Mouse (Mus musculus): ENCODE results near the gene Cited2. TPM values are rescaled to one million over a fixed set of nuclear protein-coding genes. Genes with fewer than 3 reads are reported as not detected.

Cited2 gene
- total and polyA plus RNA-seq, 2 experiments from 2014 or later = 48.2 to 107 TPM

DNA sequence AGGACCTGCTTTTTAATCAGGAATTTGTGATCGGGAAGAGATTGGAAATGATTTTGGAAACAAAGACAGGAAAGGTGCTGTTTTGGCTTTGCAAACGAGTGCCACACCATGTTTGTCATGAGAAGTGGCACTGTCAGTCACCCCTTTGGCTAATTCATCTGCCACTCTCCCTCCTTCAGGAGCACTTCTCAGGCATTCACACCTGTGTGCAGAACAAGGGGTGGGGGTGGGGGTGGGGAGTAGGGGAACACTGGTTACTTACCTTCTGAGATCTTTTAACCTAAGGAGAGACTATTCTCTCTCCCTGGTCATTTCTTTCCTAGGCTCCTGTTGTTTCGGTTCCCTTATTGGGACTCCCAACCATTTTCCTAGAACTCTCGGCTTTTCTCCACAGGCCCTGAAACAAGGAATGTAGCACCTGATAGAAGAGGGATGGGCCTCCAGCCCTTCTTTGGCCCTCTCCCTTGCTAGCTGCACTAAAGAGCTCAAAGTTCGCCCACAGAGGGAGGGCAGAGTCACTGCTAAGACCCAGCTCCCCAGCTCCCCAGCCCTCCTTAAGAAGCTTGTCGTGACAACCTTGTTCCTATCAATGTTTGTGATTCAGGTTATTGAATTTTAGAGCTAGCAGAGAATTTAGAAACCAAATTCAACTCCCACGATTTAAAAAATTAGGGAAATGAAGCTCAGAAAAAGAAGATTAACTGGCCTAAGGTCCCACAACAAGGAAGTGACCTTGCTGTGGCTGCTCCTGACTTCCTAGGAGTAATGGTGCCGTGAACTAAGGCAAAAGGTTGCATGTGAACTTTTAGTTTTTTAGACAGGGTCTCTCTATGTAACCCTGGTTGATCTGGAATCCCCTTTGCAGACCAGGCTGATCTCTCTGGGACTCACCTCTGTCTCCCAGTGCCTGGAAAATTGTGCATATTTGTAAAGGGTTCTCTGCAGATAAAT lies 42.3 kb upstream of the Cited2 start:
- WGBS = 84% methylated on average over 8 of the region's 8 CpGs
- no peak for DNase-seq (ENCODE audit: low spot score)

DNA sequence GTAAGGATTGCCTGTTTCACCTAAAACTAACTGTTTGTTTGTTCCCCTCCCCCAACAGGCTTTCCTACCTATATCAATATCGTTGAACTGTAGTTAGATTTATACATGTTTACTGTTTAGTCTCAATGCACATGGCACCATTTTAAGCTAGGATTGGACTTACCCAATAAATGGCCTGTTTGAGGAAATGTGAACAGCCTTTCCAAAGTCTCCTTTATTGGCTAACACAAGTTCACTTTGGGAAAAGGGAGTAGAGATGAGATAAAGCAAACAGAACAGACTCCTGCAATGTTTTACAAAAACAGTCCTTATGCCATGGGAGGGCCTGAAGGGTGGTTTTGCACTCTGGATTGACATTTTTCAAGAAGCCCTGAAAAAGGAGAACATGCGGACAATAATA lies 41.6 kb upstream of the Cited2 start:
- 94% methylated on average over 2 of the region's 2 CpGs for WGBS
- Histone ChIP-seq H3K4me2 (ENCODE audit: low read depth, low read length, poor library complexity, severe bottlenecking) (no peak overlapping the region), H3K4me1 (ENCODE audit: insufficient read depth, low read length) (no peaks in the 10 kb centered on the region), H3K27me3 (ENCODE audit: insufficient read depth, low read length) (no peaks in the 10 kb centered on the region), H3K27ac (ENCODE audit: low read depth, low read length) (no peak overlapping the region), H3K9me3 (ENCODE audit: low read length) (no peaks in the 10 kb centered on the region), H3K36me3 (ENCODE audit: insufficient read depth, low read length) (no peaks in the 10 kb centered on the region), H3K9ac (replicated peaks; ENCODE audit: low read length, poor library complexity, severe bottlenecking) (no peak overlapping the region), H3K4me3 (ENCODE audit: low read depth, low read length) (no peak overlapping the region)
- no peak for DNase-seq (ENCODE audit: low spot score)
- TF ChIP-seq CTCF (IDR thresholded peaks at IDR 0.05) = no peak
- ATAC-seq (ENCODE audit: low FRiP score) = no peak

More for the DNA sequence above, 42.3 kb upstream of the Cited2 start:
- H3K4me2 ChIP-seq (ENCODE audit: low read depth, low read length, poor library complexity, severe bottlenecking) = no peak overlapping the region
- no peak for ATAC-seq (ENCODE audit: low FRiP score)
- no peaks in the 10 kb centered on the region for H3K9me3 ChIP-seq (ENCODE audit: low read length)
- H3K9ac ChIP-seq (replicated peaks; ENCODE audit: low read length, poor library complexity, severe bottlenecking) = no peak overlapping the region
- no peaks in the 10 kb centered on the region for H3K4me1 ChIP-seq (ENCODE audit: insufficient read depth, low read length)
- no peak overlapping the region for H3K4me3 ChIP-seq (ENCODE audit: low read depth, low read length)
- no peaks in the 10 kb centered on the region for H3K36me3 ChIP-seq (ENCODE audit: insufficient read depth, low read length)
- H3K27me3 ChIP-seq (ENCODE audit: insufficient read depth, low read length) = no peaks in the 10 kb centered on the region
- no peak for TF ChIP-seq CTCF (IDR thresholded peaks at IDR 0.05)
- H3K27ac ChIP-seq (ENCODE audit: low read depth, low read length) = no peak overlapping the region

DNA sequence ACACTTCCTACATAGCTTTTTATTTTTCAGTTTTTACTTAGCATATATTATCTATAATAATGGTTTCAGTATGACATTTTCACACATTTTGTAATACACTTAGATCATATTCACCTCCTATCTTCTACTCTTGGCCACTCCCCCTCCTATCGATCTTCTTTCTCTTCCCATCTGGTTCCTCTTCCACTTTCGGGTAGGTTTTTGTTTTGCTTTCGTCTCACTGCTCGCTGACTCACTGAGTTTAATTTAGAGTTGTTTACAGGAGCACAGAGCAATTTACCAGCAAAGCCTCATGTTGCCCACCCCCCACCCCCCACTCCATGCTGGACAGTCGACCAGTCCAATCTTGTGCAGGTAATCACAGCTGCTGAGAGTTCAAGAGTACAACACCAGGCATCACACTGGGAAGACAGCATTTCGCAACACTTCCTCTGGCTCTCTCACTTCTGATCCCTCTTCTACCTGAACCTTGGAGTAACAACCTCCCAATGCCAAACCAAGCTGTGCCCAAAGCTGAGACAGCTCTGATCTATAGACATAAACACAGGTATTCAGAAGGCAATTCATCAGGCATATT lies 39.1 kb upstream of the Cited2 start:
- no peak overlapping the region for H3K4me3 ChIP-seq (ENCODE audit: low read depth, low read length)
- WGBS = 74% methylated on average over 6 of the region's 6 CpGs
- H3K9ac ChIP-seq (replicated peaks; ENCODE audit: low read length, poor library complexity, severe bottlenecking) = no peak overlapping the region
- no peak overlapping the region for H3K4me2 ChIP-seq (ENCODE audit: low read depth, low read length, poor library complexity, severe bottlenecking)
- no peak for DNase-seq (ENCODE audit: low spot score)
- H3K36me3 ChIP-seq (ENCODE audit: insufficient read depth, low read length) = no peaks in the 10 kb centered on the region
- no peaks in the 10 kb centered on the region for H3K4me1 ChIP-seq (ENCODE audit: insufficient read depth, low read length)
- no peak for TF ChIP-seq CTCF (IDR thresholded peaks at IDR 0.05)
- no peaks in the 10 kb centered on the region for H3K9me3 ChIP-seq (ENCODE audit: low read length)
- no peaks in the 10 kb centered on the region for H3K27me3 ChIP-seq (ENCODE audit: insufficient read depth, low read length)
- no peak overlapping the region for H3K27ac ChIP-seq (ENCODE audit: low read depth, low read length)
- ATAC-seq (ENCODE audit: low FRiP score) = no peak

DNA sequence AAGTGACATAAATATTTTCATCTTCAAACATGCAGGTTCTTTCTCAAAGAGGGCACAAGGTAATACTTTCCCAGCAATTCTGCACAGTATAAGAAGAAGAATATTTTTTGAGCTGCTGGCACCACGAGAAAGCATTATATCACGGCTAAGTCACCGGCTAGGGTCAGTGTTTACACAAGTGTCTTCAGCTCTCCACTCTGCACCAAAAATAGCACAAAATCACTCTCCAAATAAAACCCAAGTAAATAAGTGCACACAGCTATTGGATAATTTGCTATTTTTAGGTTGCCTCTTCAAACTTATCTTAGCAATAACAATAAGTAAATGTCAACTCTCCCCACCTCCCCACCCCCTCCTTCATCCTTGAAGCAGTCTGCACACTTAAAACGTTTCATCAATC lies 33.2 kb upstream of the Cited2 start:
- WGBS = 73% methylated on average over 4 of the region's 4 CpGs
- no peak for ATAC-seq (ENCODE audit: low FRiP score)

DNA sequence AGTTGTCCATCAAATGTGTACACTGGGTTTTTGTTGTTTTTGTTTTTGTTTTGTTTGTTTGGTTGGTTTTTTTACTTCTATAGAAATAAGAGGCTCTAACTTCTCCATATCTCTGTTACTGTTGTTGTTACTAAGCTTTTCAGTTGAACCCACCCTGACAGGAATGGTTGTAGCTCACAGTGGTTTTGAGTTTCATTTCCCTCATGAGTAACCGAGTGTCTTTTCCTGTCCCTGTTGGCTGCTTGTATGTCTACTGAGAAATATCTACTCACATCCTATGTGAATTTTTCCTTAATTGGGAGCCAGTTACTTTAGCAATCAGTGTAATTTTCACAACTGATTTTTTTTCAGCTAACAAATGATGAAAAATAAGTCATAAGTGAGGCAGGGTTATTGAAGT lies 31.3 kb upstream of the Cited2 start:
- ATAC-seq (ENCODE audit: low FRiP score) = no peak
- Histone ChIP-seq H3K9me3 (ENCODE audit: low read length) (no peaks in the 10 kb centered on the region), H3K4me1 (ENCODE audit: insufficient read depth, low read length) (no peaks in the 10 kb centered on the region), H3K27ac (ENCODE audit: low read depth, low read length) (no peak overlapping the region), H3K4me2 (ENCODE audit: low read depth, low read length, poor library complexity, severe bottlenecking) (no peak overlapping the region), H3K9ac (replicated peaks; ENCODE audit: low read length, poor library complexity, severe bottlenecking) (no peak overlapping the region), H3K27me3 (ENCODE audit: insufficient read depth, low read length) (no peaks in the 10 kb centered on the region), H3K4me3 (ENCODE audit: low read depth, low read length) (no peak overlapping the region), H3K36me3 (ENCODE audit: insufficient read depth, low read length) (no peaks in the 10 kb centered on the region)
- no peak for TF ChIP-seq CTCF (IDR thresholded peaks at IDR 0.05)
- no peak for DNase-seq (ENCODE audit: low spot score)
- 92% methylated on average over 1 of the region's 1 CpGs for WGBS

More for the DNA sequence above, 33.2 kb upstream of the Cited2 start:
- Histone ChIP-seq H3K36me3 (ENCODE audit: insufficient read depth, low read length) (no peaks in the 10 kb centered on the region), H3K4me1 (ENCODE audit: insufficient read depth, low read length) (no peaks in the 10 kb centered on the region), H3K9me3 (ENCODE audit: low read length) (no peaks in the 10 kb centered on the region), H3K27ac (ENCODE audit: low read depth, low read length) (no peak overlapping the region), H3K27me3 (ENCODE audit: insufficient read depth, low read length) (no peaks in the 10 kb centered on the region), H3K9ac (replicated peaks; ENCODE audit: low read length, poor library complexity, severe bottlenecking) (no peak overlapping the region), H3K4me2 (ENCODE audit: low read depth, low read length, poor library complexity, severe bottlenecking) (no peak overlapping the region), H3K4me3 (ENCODE audit: low read depth, low read length) (no peak overlapping the region)
- no peak for TF ChIP-seq CTCF (IDR thresholded peaks at IDR 0.05)
- no peak for DNase-seq (ENCODE audit: low spot score)

DNA sequence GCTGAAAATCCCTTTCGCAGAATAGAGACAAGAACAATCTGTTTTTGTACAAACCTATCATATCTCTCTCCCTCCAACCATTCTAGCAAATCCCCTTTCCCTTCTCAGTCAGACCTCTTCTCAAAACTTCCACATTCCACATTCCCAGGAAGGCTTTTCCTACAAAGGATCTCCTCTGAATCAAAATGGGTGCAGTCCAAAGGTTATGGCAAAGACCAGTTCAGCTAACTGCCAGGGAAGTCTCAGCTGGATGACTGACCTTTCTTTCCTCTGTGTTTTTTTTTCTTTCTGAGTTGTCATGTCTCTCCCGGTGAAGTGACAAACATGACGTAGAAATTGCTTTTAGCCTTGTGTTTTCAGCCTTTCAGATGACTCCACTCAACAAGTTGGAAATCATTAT lies 27.2 kb upstream of the Cited2 start:
- no peak for TF ChIP-seq CTCF (IDR thresholded peaks at IDR 0.05)
- Histone ChIP-seq H3K4me3 (ENCODE audit: low read depth, low read length) (no peak overlapping the region), H3K27me3 (ENCODE audit: insufficient read depth, low read length) (no peaks in the 10 kb centered on the region), H3K9ac (replicated peaks; ENCODE audit: low read length, poor library complexity, severe bottlenecking) (no peak overlapping the region), H3K4me2 (ENCODE audit: low read depth, low read length, poor library complexity, severe bottlenecking) (no peak overlapping the region), H3K36me3 (ENCODE audit: insufficient read depth, low read length) (no peaks in the 10 kb centered on the region), H3K4me1 (ENCODE audit: insufficient read depth, low read length) (no peaks in the 10 kb centered on the region), H3K9me3 (ENCODE audit: low read length) (no peaks in the 10 kb centered on the region), H3K27ac (ENCODE audit: low read depth, low read length) (no peak overlapping the region)
- WGBS = 88% methylated on average over 3 of the region's 3 CpGs
- ATAC-seq (ENCODE audit: low FRiP score) (no peak), DNase-seq (ENCODE audit: low spot score) (no peak)
